Mouse (Mus musculus) midbrain, embryonic 12.5 days (tissue): ENCODE results near the gene Ndufs7. TPM values are rescaled to one million over a fixed set of nuclear protein-coding genes. Genes with fewer than 3 reads are reported as not detected.
"Not testable (repeated sequence)": the region's sequence is repeated elsewhere in the genome, so short reads cannot be mapped to it uniquely, and the experiment has no call there.

Experiments used
- ATAC-seq: fragments of 200-750 bp; cut with Nextera tagmentation; 2 replicates; pipeline ENCODE4 v1.8.0; 2017; ENCODE audit warnings: low read depth, moderate TSS enrichment, moderate library complexity; ENCODE audit not compliant: low FRiP score
- H3K27ac ChIP-seq: fragments of 300-500 bp; sonication (generic); replicated peaks from 2 replicates; pipeline ENCODE4 v1.5.1; 2016; ENCODE audit warnings: mild to moderate bottlenecking
- H3K27me3 ChIP-seq: fragments of 300-500 bp; sonication (generic); 2 replicates; pipeline ENCODE4 v1.6.1; 2016; ENCODE audit warnings: mild to moderate bottlenecking
- H3K36me3 ChIP-seq: fragments of 300-500 bp; sonication (generic); 2 replicates; pipeline ENCODE4 v1.6.1; 2016
- H3K4me1 ChIP-seq: fragments of 300-500 bp; sonication (generic); 2 replicates; pipeline ENCODE4 v1.6.1; 2016
- H3K4me2 ChIP-seq: fragments of 300-500 bp; sonication (generic); replicated peaks from 2 replicates; pipeline ENCODE4 v1.6.1; 2016; ENCODE audit warnings: mild to moderate bottlenecking, moderate library complexity
- H3K4me3 ChIP-seq: fragments of 300-500 bp; sonication (generic); 2 replicates; pipeline ENCODE4 v1.5.1; 2016; ENCODE audit warnings: mild to moderate bottlenecking
- H3K9ac ChIP-seq: fragments of 300-500 bp; sonication (generic); replicated peaks from 2 replicates; pipeline ENCODE4 v1.6.1; 2016; ENCODE audit warnings: mild to moderate bottlenecking, moderate library complexity
- H3K9me3 ChIP-seq: fragments of 300-500 bp; sonication (generic); 2 replicates; pipeline ENCODE4 v1.6.1; 2016; ENCODE audit warnings: mild to moderate bottlenecking
- WGBS: fragments of 180-500 bp; shearing (Covaris S2); methylation state at CpG from one replicate; pipeline ENCODE4 v1.1.7; 2016; 5-methylcytosine and 5-hydroxymethylcytosine counted together
- polyA plus RNA-seq: library from polyadenylated mRNA; unstranded; fragments of >200 nt; fragmentation: Nextera tagmentation; extraction: Ambion mirVana; gene quantifications from 2 replicates; pipeline ENCODE4 v1.2.1, GENCODE M21; 2016

Gene Ndufs7
- polyA plus RNA-seq, result 205 and 213 TPM in 2 replicates

DNA sequence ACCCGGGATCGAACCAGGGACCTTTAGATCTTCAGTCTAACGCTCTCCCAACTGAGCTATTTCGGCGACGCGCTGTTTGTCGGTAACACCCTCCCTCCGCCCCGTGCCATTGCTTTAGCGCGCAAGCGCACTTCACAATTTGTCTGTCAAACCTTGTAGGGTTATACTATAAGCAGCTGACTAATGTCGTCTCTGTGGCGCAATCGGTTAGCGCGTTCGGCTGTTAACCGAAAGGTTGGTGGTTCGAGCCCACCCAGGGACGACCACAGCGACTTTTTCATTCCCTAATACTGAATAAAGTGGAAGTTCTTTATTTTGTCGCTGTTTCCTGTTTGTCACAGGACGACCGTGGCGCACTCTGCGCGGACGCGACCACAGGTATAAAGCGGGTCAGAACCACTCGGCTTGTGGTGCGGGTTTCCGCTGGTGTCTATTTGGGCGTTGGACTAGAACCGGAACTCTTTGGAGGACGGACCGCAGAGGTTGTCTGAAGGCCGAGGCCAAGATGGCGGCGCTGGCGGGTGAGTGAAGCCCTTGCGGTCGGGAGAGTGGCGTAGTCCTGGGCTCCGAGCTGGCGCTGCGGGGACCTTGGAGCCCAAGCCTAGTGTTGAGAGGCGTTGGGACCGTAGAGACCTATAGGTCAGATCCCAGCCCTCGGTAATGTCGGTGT is at the start of gene Ndufs7:
TSS of gene Ndufs7 (plus strand) at position 151 of the 670 bp plus-strand sequence.
- under 1% methylated on average over 53 of the region's 53 CpGs for WGBS
- Histone ChIP-seq H3K27ac (peak within 1 kb of the TSS; percentile 78), H3K4me1 (peaks cover 16% of the 10 kb centered on the region), H3K4me3 (peak within 1 kb of the TSS; percentile 63), H3K27me3 (peaks cover 7% of the 10 kb centered on the region), H3K9ac (peak within 1 kb of the TSS; percentile 71), H3K36me3 (peaks cover 25% of the 10 kb centered on the region), H3K9me3 (no peaks in the 10 kb centered on the region), H3K4me2 (peak within 1 kb of the TSS; percentile 60)
- peak; percentile 87 for ATAC-seq

GRCm38 (mm10) chr10:80199440-80200008 is 49.4 kb upstream of the Ndufs7 start:
- no peaks in the 10 kb centered on the region for H3K9me3 ChIP-seq
- no peak overlapping the region for H3K4me2 ChIP-seq
- WGBS, result 51% methylated on average over 3 of the region's 3 CpGs
- H3K27ac ChIP-seq, result peak overlapping the region; percentile 74
- H3K4me1 ChIP-seq, result peaks cover 43% of the 10 kb centered on the region
- peak; percentile 16 for ATAC-seq
- H3K36me3 ChIP-seq, result no peaks in the 10 kb centered on the region
- peaks cover 20% of the 10 kb centered on the region for H3K27me3 ChIP-seq
- H3K9ac ChIP-seq, result no peak overlapping the region
- H3K4me3 ChIP-seq, result no peak overlapping the region

DNA sequence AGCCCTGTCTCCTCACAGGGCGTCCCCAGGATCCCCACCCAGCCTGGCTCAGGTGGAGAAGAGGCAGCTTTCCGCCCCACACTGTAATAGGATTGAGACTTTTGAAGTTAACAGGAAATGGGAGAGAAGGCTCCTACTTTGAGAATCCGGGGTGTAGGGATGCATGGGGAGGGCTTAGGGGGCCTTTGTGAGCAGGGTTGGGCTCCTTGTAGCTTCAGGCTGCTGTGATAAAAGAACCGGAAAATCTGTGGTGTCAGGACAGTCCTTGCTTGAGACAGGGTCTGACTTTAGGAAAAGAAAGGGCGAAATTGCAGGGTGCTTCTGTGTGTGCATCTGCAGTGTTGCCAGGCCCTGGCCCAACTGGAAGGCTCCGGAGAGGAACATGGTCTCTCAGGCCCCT is 48.4 kb upstream of the Ndufs7 start:
- peaks cover 37% of the 10 kb centered on the region for H3K4me1 ChIP-seq
- no peaks in the 10 kb centered on the region for H3K9me3 ChIP-seq
- H3K4me3 ChIP-seq, result no peak overlapping the region
- H3K36me3 ChIP-seq, result no peaks in the 10 kb centered on the region
- ATAC-seq, result no peak
- H3K27ac ChIP-seq, result peak overlapping the region; percentile 74
- H3K4me2 ChIP-seq, result peak overlapping the region; percentile 16
- no peak overlapping the region for H3K9ac ChIP-seq
- 52% methylated on average over 6 of the region's 6 CpGs for WGBS
- peaks cover 24% of the 10 kb centered on the region for H3K27me3 ChIP-seq

- Histone ChIP-seq H3K9me3 (no peaks in the 10 kb centered on the region), H3K4me2 (peak overlapping the region; percentile 22; the same call in 1 of the 2 replicates), H3K4me3 (0 out of 2 replicates have a peak overlapping the region, but pooled peaks have one; percentile 9), H3K9ac (peak overlapping the region; percentile 37; the same call in 1 of the 2 replicates), H3K36me3 (no peaks in the 10 kb centered on the region), H3K27ac (peak overlapping the region; percentile 82), H3K27me3 (peaks cover 12% of the 10 kb centered on the region), H3K4me1 (peaks cover 44% of the 10 kb centered on the region)
- 6% methylated on average over 7 of the region's 7 CpGs for WGBS
- no peak for ATAC-seq
Measured at GRCm38 (mm10) chr10:80204055-80204454, 44.9 kb upstream of the Ndufs7 start.

- 39% methylated on average over 1 of the region's 1 CpGs for WGBS
- ATAC-seq, result peak; percentile 1; the same call in 1 of the 2 replicates
- peaks cover 12% of the 10 kb centered on the region for H3K27me3 ChIP-seq
- peaks cover 39% of the 10 kb centered on the region for H3K4me1 ChIP-seq
- H3K4me2 ChIP-seq, result no peak overlapping the region
- H3K9me3 ChIP-seq, result no peaks in the 10 kb centered on the region
- H3K4me3 ChIP-seq, result no peak overlapping the region; the same call in 1 of the 2 replicates
- no peaks in the 10 kb centered on the region for H3K36me3 ChIP-seq
- peak overlapping the region; percentile 92 for H3K27ac ChIP-seq
- no peak overlapping the region for H3K9ac ChIP-seq
Measured at GRCm38 (mm10) chr10:80207201-80207600, 41.7 kb upstream of the Ndufs7 start.

DNA sequence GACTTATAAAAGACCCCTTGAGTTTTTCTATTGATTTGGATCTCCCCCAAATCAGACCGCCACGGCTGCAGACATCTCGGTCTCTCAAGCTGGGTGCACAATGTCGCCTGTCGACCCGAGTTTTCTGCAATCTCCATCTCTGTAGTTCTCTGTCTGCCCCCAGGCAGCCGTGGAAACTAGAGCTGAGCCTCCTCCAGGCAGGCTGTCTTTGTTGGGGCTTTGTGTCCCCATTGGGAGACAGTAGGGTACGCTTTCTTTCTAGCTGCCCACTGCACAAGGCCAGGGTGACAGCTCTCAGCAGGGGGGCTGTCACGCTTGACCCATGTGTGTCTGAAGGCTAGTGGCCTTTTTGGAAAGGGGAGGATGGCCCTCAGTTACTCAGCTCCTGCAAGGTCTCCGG is 41.2 kb upstream of the Ndufs7 start:
- ATAC-seq, result peak; percentile 76
- peak overlapping the region; percentile 62; the same call in 1 of the 2 replicates for H3K9ac ChIP-seq
- no peaks in the 10 kb centered on the region for H3K36me3 ChIP-seq
- WGBS, result 42% methylated on average over 10 of the region's 10 CpGs
- peak overlapping the region; percentile 36; the same call in 1 of the 2 replicates for H3K4me3 ChIP-seq
- peaks cover 12% of the 10 kb centered on the region for H3K27me3 ChIP-seq
- no peaks in the 10 kb centered on the region for H3K9me3 ChIP-seq
- peak overlapping the region; percentile 52 for H3K4me2 ChIP-seq
- peaks cover 39% of the 10 kb centered on the region for H3K4me1 ChIP-seq
- H3K27ac ChIP-seq, result peak overlapping the region; percentile 92

GRCm38 (mm10) chr10:80208248-80208647 is 40.7 kb upstream of the Ndufs7 start:
- Histone ChIP-seq H3K4me1 (peaks cover 39% of the 10 kb centered on the region), H3K4me3 (peak overlapping the region; percentile 36), H3K4me2 (peak overlapping the region; percentile 52), H3K27me3 (peaks cover 12% of the 10 kb centered on the region), H3K9ac (peak overlapping the region; percentile 62), H3K36me3 (no peaks in the 10 kb centered on the region), H3K27ac (peak overlapping the region; percentile 92), H3K9me3 (no peaks in the 10 kb centered on the region)
- ATAC-seq, result no peak
- 61% methylated on average over 4 of the region's 4 CpGs for WGBS

DNA sequence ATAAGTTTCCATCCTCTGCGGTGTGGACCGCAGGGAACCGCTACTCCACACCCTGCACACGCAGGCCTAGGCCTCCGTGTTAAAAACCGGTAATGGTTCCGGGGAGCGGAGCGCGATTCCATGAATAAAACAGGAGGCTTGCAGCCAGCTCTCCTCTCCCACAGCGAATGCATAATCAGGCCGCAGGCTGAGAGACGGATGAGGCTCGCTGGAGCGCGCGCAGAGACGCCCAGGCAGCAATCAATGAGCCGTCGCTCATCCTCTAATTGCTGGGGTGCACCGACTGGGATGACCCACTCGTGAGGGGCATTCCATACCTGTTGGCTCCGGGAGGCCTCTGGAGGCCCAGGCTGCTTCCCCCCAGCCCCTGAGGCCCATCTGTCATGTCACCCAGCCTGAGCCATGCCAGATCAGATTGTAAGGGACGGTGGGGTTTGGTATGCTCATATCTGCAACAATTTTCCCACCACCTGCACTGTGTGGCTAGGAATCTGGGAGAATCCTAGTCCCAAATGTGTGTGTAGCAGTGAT is 40.0 kb upstream of the Ndufs7 start:
- H3K4me1 ChIP-seq, result peaks cover 36% of the 10 kb centered on the region
- peak overlapping the region; percentile 92 for H3K27ac ChIP-seq
- H3K9ac ChIP-seq, result peak overlapping the region; percentile 62
- 3% methylated on average over 24 of the region's 24 CpGs for WGBS
- H3K4me3 ChIP-seq, result peak overlapping the region; percentile 36
- peak overlapping the region; percentile 52 for H3K4me2 ChIP-seq
- no peaks in the 10 kb centered on the region for H3K36me3 ChIP-seq
- H3K9me3 ChIP-seq, result no peaks in the 10 kb centered on the region
- peaks cover 12% of the 10 kb centered on the region for H3K27me3 ChIP-seq
- peak; percentile 39 for ATAC-seq

DNA sequence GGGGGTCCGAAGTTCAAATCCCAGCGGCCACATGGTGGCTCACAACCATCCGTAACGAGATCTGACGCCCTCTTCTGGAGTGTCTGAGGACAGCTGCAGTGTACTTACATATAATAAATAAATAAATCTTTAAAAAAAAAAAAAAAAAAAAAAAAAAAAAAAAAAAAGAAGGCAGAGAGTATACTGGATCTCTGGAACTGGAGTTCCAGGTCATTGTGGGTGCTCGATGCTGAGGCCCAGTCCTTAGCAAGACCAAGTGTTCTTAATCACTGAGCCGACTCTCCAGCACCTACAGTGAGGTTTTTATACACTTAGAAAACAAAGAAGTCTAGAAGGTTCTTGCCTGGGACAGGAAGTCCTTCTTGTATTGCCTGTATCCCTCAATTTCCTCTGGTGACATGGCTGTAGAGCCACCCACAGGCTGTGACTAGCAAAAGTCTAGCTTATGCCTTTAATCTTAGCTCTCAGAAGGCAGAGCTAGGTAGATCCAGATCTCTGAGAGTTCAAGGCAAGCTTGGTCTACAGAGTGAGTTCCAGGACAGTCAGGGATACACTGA is 37.3 kb upstream of the Ndufs7 start:
- H3K4me2 ChIP-seq, H3K27ac ChIP-seq, H3K9me3 ChIP-seq, H3K27me3 ChIP-seq, ATAC-seq, H3K9ac ChIP-seq, H3K36me3 ChIP-seq, H3K4me3 ChIP-seq: not testable (repeated sequence)
- peaks cover 43% of the 10 kb centered on the region for H3K4me1 ChIP-seq
- WGBS, result 75% methylated on average over 7 of the region's 7 CpGs

DNA sequence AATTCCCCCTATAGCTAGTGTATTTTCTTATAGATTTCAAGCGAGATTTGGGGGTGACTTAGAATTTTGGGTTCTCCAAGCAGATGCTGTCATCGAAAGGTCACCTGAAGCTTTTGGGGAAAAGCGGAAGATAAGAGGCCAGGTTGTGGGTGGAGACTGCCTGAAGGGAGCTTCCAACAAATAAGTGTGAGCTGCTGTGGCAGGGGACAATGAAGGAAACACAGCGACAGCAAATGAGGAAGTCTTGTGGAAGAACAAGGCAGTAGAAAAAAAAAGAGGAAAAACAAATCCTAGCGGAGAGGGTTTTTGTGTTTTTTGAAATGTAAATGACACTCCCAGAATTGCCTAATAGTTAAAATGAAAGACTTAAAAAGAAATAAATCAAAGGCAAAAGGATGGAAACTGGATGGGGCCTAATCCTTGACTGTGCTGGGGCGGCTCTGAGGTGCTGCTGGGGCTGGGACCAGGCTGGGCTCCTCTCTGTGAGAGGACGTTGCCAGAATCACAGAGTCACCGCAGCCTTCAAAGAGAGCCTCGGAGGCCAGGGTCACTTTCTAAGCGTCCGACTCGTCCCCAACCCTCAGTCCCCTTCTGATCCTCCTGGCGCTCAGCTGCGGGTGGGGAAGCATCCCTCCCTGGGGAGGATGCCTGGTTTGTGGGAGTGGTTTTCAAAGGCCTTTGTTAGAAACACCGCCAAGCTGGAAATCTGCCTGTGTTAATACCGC is 33.7 kb upstream of the Ndufs7 start:
- H3K9ac ChIP-seq, result peak overlapping the region; percentile 41; the same call in 1 of the 2 replicates
- H3K36me3 ChIP-seq, result no peaks in the 10 kb centered on the region
- H3K27ac ChIP-seq, result peak overlapping the region; percentile 80
- no peaks in the 10 kb centered on the region for H3K9me3 ChIP-seq
- no peak overlapping the region; the same call in 1 of the 2 replicates for H3K4me2 ChIP-seq
- 10% methylated on average over 16 of the region's 16 CpGs for WGBS
- no peaks in the 10 kb centered on the region for H3K27me3 ChIP-seq
- H3K4me1 ChIP-seq, result peaks cover 17% of the 10 kb centered on the region
- H3K4me3 ChIP-seq, result no peak overlapping the region
- peak; percentile 71; the same call in 1 of the 2 replicates for ATAC-seq

- Histone ChIP-seq H3K27ac (no peak overlapping the region), H3K36me3 (no peaks in the 10 kb centered on the region), H3K27me3 (0 out of 2 replicates have a peak, but pooled peaks cover 5% of the 10 kb centered on the region), H3K9ac (no peak overlapping the region), H3K9me3 (no peaks in the 10 kb centered on the region), H3K4me1 (peaks cover 15% of the 10 kb centered on the region), H3K4me2 (no peak overlapping the region), H3K4me3 (no peak overlapping the region)
- ATAC-seq, result no peak
- 38% methylated on average over 7 of the region's 9 CpGs for WGBS
Measured at GRCm38 (mm10) chr10:80220676-80221075, 28.2 kb upstream of the Ndufs7 start.
